Mouse (Mus musculus) E14TG2a.4 (cell line): ENCODE results near the gene Tescl.

ENCODE experiments used
- H3K27me3 ChIP-seq: 2 replicates; pipeline ENCODE4 v1.6.1; 2014; ENCODE audit warnings: low read length, control low read depth; ENCODE audit not compliant: insufficient read depth
- H3K36me3 ChIP-seq: 2 replicates; pipeline ENCODE4 v1.6.1; 2014; ENCODE audit warnings: low read length, control low read depth; ENCODE audit not compliant: insufficient read depth
- H3K4me1 ChIP-seq: replicated peaks from 2 replicates; pipeline ENCODE4 v1.6.1; 2014; ENCODE audit warnings: low read depth, low read length, control low read depth
- H3K4me3 ChIP-seq: replicated peaks from 2 replicates; pipeline ENCODE4 v1.5.1; 2014; ENCODE audit warnings: mild to moderate bottlenecking, low read length
- H3K9me3 ChIP-seq: 2 replicates; pipeline ENCODE4 v1.6.1; 2014; ENCODE audit warnings: low read length, control low read depth
- CTCF ChIP-seq: conservative IDR thresholded peaks from 2 replicates; pipeline ENCODE4 v1.5.1; 2014; ENCODE audit warnings: low read length
- NANOG ChIP-seq: IDR thresholded peaks from 2 replicates; pipeline ENCODE4 v1.6.1; 2014; ENCODE audit warnings: borderline replicate concordance, low read length, mixed read lengths
- POU5F1 ChIP-seq: IDR thresholded peaks from 2 replicates; pipeline ENCODE4 v1.6.1; 2014; ENCODE audit warnings: low read length, borderline replicate concordance

Tescl gene

GRCm38 (mm10) chr7:24365258-24366014, 31.7 kb upstream of the Tescl start:
- Histone ChIP-seq H3K27me3 (peaks cover 38% of the 10 kb centered on the region), H3K36me3 (no peaks in the 10 kb centered on the region), H3K4me3 (no peak overlapping the region), H3K9me3 (no peaks in the 10 kb centered on the region), H3K4me1 (peaks cover 19% of the 10 kb centered on the region)
- TF ChIP-seq CTCF (no peak), NANOG (no peak), POU5F1 (no peak)

- Histone ChIP-seq H3K4me1 (peaks cover 13% of the 10 kb centered on the region), H3K9me3 (no peaks in the 10 kb centered on the region), H3K4me3 (no peak overlapping the region), H3K27me3 (peaks cover 32% of the 10 kb centered on the region), H3K36me3 (no peaks in the 10 kb centered on the region)
- no peak for TF ChIP-seq NANOG
- peak; percentile 81 for TF ChIP-seq CTCF
These were observed 31.1 kb upstream of the Tescl start for GRCm38 (mm10) chr7:24364827-24365226.

- Histone ChIP-seq H3K9me3 (no peaks in the 10 kb centered on the region), H3K4me3 (no peak overlapping the region), H3K4me1 (peaks cover 9% of the 10 kb centered on the region), H3K36me3 (no peaks in the 10 kb centered on the region), H3K27me3 (peaks cover 25% of the 10 kb centered on the region)
- TF ChIP-seq POU5F1 (no peak), NANOG (no peak), CTCF (peak; percentile 56)
These were observed 29.5 kb upstream of the Tescl start for GRCm38 (mm10) chr7:24363228-24363627.

- H3K4me3 ChIP-seq, result no peak overlapping the region
- H3K27me3 ChIP-seq, result peaks cover 20% of the 10 kb centered on the region
- H3K36me3 ChIP-seq, result no peaks in the 10 kb centered on the region
- H3K9me3 ChIP-seq, result peaks cover 4% of the 10 kb centered on the region; the same call in 1 of the 2 replicates
- peaks cover 11% of the 10 kb centered on the region for H3K4me1 ChIP-seq
- TF ChIP-seq CTCF (peak; percentile 80), NANOG (no peak)
These were observed 27.3 kb upstream of the Tescl start for GRCm38 (mm10) chr7:24361001-24361400.

GRCm38 (mm10) chr7:24359269-24359668, 25.5 kb upstream of the Tescl start:
- Histone ChIP-seq H3K4me3 (no peak overlapping the region), H3K36me3 (no peaks in the 10 kb centered on the region), H3K4me1 (peaks cover 6% of the 10 kb centered on the region), H3K9me3 (peaks cover 4% of the 10 kb centered on the region; the same call in 1 of the 2 replicates), H3K27me3 (peaks cover 13% of the 10 kb centered on the region)
- TF ChIP-seq NANOG (no peak), CTCF (no peak), POU5F1 (no peak)

GRCm38 (mm10) chr7:24357899-24358298, 24.2 kb upstream of the Tescl start:
- Histone ChIP-seq H3K36me3 (no peaks in the 10 kb centered on the region), H3K9me3 (peaks cover 4% of the 10 kb centered on the region; the same call in 1 of the 2 replicates), H3K27me3 (peaks cover 16% of the 10 kb centered on the region), H3K4me3 (no peak overlapping the region), H3K4me1 (peaks cover 6% of the 10 kb centered on the region)
- TF ChIP-seq NANOG (no peak), CTCF (peak; percentile 78)

- H3K9me3 ChIP-seq, result peaks cover 4% of the 10 kb centered on the region; the same call in 1 of the 2 replicates
- no peak overlapping the region for H3K4me3 ChIP-seq
- H3K4me1 ChIP-seq, result peaks cover 13% of the 10 kb centered on the region
- no peaks in the 10 kb centered on the region for H3K36me3 ChIP-seq
- peaks cover 34% of the 10 kb centered on the region for H3K27me3 ChIP-seq
- TF ChIP-seq CTCF (no peak), NANOG (no peak)
These were observed 22.3 kb upstream of the Tescl start for GRCm38 (mm10) chr7:24356081-24356480.

- Histone ChIP-seq H3K4me1 (peaks cover 13% of the 10 kb centered on the region), H3K9me3 (peaks cover 4% of the 10 kb centered on the region; the same call in 1 of the 2 replicates), H3K4me3 (no peak overlapping the region), H3K36me3 (no peaks in the 10 kb centered on the region), H3K27me3 (peaks cover 36% of the 10 kb centered on the region)
- TF ChIP-seq POU5F1 (no peak), CTCF (no peak), NANOG (no peak)
These were observed 21.9 kb upstream of the Tescl start for GRCm38 (mm10) chr7:24355646-24356045.

- TF ChIP-seq POU5F1, result no peak
- no peak for TF ChIP-seq NANOG
- TF ChIP-seq CTCF, result no peak
- Histone ChIP-seq H3K9me3 (no peaks in the 10 kb centered on the region), H3K4me3 (0 out of 2 replicates have a peak within 1 kb of the TSS, but pooled peaks have one; percentile 20), H3K36me3 (no peaks in the 10 kb centered on the region), H3K27me3 (peaks cover 44% of the 10 kb centered on the region), H3K4me1 (peaks cover 15% of the 10 kb centered on the region)
These were observed 15.2 kb upstream of the Tescl start, which contains the start of gene Lypd5 for GRCm38 (mm10) chr7:24348896-24349295. Lypd5 (plus strand) TSS chr7:24349196.
